Mouse (Mus musculus) heart, adult 2 months (tissue): Measurements from ENCODE around the gene Lingo1.

Source experiments
- CTCF ChIP-seq: fragments of 200-600 bp; IDR thresholded peaks from 2 replicates; pipeline ENCODE4 v1.8.1; 2022; ENCODE audit warnings: antibody characterized with exemption, mild to moderate bottlenecking, moderate library complexity
- POLR2A ChIP-seq: fragments of 200-500 bp; IDR thresholded peaks from 2 replicates; pipeline ENCODE4 v1.6.1; 2011; ENCODE audit warnings: mild to moderate bottlenecking, low read depth, low read length, control low read depth; ENCODE audit not compliant: insufficient read depth

- TF ChIP-seq POLR2A (no peak), CTCF (no peak)
These were observed 48.4 kb upstream of the Lingo1 start for GRCm38 (mm10) chr9:56844644-56845043.
